Mouse (Mus musculus) adrenal gland (tissue): ENCODE measurements around the gene Phldb2.

ENCODE experiments used
- intact Hi-C: fragments of 180-260 bp; cut with DNase I; formaldehyde crosslinking; loops from one replicate; pipeline ENCODE4 v1.15.1; 2025

Gene Phldb2

DNA sequence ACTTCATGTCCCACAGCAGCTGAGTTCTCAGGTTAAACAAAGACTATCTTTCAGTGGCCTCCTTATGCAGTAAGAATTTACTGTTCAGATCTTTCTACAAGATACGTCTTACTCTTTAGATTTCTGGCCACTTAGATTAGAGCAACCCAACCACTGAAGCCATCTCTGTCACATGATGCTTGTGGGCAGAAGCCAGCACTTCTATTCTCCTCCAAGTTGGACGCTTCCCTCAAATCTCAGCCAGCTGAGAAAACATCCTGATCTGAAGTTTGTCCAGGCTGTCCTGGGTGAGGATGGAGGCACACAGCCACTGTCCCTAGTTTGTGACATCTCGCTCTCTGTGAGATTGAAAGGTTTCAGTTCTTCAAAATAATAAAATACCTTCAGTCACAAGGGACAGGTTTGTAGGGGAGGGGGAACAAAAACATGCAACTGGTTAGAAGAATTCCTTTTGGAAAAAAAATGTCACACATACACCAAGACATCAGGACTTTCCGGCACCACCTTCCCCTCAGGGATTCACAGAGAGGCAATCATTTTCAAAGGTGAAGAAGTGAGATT lies 3.1 kb upstream of the Phldb2 start:
- intact Hi-C loops: no loop called here

DNA sequence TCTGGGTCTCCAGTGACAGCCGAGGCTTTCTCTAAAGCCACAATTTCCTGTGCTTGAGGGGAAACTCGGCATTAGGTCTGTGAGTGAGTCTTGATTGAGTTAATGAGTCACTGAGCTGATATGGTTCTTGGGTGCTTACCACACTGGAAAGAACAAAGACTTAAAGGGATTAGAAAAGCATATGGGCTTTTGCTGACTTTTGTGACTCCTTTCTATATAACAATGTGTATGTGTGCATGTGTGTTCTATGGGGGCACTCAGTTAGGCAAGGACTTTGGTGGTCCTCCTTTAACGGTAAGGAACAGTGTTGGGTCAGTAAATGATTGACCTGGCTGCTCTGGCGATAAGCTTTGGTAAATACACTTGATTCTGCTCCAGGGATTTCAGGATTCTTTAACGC lies 897 bp downstream of the Phldb2 start:
- intact Hi-C loops: no loop called here

DNA sequence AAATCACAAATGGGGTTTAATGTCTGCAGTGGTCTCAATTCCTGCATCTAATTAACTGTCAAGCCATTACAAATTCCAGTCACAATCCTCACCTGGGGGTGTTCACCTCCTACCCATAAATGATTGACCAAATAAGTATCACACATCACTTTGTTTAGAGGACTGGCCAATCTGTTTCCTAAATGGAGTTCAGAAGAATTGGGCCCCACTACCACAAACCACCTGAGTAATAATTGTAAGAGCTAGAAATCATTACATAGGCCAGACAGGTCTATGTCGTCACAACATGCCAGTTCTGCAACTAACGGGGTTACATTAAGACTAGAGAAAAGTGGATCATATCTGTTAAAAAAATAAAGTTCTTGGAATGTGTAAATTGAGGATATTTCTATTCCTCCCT lies 1.4 kb downstream of the Phldb2 start:
- intact Hi-C loops: no loop called here

DNA sequence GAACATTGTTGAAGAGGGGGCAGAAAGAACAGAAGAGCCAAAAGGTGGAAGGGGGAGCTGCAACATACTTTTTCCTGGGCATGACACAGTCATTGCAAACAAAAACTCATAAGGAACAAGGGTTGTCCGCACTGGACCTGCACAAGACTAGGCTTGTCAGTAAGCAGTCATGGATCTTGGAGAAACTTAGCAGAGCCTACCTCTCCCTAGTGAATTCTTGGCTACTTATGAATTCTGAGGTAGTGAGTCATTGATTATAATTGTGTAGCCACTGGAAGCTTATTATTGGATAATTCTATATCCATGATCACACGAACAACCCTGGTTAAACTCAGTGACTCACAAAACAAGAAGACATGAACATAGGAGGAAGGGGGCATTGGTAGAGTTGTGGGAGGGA lies 7.1 kb downstream of the Phldb2 start:
- intact Hi-C loops: no loop called here

DNA sequence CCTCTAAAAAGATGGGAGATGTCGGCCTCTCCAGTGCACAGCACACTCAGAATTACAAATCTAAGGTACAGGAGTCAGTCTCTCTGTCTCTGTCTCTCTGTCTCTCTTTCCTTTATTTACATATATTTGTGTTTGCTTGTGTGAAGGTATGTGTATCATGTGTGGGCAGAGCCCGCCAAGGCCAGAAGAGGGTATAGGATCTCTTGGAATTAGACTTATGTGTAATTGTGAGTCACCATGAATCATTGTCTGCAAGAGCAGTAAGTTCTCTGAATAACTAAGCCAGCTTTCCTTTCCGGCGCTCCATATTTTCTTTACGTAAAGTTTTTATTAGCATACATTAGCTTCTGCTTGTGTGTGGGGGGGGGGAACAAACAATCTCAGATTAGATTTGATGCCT lies 7.7 kb downstream of the Phldb2 start:
- intact Hi-C loops: no loop called here

DNA sequence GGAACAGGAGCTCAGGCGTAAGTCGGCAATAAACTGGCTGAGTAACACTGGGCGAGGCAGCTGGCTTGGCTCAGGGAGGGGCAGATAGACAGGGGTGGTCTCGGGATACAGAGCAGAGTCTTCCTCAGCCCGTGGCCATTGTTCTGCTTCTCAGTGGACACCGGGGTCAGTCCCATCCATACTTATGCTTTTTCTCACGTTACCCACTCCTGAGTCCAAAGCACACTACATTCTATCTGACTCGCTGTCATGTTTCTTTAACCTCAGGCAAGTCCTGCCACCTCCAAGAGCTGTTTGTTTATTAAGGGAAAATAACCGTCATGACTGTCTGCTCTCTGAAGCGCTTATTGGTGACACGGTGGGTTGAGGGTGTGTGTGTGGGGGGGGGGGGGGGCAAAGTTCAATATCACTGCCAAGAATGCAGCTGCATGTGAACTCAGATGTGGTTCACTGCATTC lies 8.2 kb downstream of the Phldb2 start:
- intact Hi-C loops: no loop called here

DNA sequence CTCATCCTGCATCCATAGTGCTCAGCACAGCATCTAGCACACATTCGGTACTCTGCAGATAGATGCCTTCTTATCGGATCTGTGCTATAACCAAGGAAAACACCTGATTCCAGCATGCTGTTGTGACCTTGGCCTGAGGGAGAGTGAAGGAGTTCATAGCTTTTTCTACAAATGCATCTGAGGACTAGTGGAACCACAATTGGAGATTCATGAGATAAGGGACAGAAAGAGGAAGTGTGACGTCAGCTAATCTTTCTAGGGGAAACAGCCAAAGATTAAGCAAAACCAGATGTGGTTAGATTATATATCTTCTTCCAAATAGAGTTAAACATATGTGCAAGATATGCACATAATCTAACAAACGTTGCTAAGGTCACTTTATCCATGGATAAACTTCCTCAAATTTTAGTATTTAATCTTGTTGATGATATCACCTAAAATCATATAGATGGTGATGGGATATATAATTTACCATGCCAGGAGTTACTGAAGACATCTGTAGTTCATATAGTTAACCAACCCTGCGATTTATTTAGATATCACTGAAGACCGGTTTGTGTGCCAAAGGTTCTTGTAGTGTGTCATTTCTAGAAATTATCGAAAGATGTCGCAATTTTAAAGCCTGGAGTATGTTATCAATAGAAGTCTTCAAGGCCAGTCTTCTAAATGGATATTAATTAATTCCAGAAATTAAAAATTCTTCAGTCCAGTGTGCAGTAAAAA lies 11.1 kb downstream of the Phldb2 start:
- intact Hi-C loops: no loop called here

DNA sequence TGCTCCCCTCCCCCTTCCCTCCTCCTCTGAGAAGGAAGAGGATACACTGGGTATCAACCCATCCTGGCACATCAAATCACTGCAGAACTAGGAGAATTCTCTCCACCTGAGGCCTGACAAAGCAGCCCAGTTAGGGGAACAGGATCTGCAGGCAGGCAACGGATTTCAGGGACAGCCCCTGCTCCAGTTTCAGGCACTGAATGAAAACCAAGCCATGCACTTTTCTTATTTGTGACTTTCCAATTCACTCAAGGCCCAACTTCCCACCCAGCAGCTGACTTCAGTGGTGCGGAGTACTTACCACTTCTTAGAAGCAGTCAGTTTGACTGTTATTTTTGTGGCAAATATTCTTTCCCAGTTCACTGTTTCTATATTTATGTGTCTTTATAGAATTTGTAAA lies 12.7 kb downstream of the Phldb2 start:
- intact Hi-C loops: no loop called here

DNA sequence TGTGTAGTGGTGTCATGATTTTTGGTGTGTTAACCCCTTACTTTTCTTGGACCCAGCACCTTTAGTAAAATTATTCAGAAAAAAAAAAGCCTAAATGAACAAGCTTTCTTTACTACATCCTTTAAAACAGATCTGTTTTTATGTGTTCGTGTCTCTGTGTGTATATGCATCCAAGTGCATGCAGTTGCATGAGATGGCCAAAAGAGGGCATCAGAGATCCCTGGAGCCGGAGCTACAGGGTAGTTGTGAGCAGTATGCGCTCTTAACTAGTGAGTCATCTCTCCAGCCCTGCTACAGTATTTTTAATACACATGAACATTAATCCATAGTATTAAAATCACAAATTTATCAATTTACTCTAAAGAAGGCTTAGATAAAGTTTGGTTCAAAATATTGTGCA lies 14.0 kb downstream of the Phldb2 start:
- intact Hi-C loops: no loop called here

DNA sequence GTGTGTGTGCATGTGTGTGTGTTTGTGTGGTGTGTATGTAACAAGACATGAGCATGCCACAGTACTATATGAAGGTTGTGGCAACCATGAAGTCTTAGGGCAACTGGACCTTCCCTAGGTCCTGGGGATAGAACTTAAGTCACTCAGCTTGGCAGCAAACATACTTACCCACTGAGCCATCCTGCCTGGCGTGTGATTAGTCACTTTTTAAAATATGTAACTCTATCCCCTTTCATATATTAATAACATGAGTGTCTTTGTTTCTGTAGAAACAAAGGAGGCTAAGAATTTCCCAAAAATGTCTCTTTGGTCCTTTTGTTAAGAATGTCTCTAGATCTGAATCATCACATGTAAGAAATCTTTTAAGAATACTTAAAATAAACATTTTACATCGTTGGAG lies 16.0 kb downstream of the Phldb2 start:
- intact Hi-C loops: no loop called here

DNA sequence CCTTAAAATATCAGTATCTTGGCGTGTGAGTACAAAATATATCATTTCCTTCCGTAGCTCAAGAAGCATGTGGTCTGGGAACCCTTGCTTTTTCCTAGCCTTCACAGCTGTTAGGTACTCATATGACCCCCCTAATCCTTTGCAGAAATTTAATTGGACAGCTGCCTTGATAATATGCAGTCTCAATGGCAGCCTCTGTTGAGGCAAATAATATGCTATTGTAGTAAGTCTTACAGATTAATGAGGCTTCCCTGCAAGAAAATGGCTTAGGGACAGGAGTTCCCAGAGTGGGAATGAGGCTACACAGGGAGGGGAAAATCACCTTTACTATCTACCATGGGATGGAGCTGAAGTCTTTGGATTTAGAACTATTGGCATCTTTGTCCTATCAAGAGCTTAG lies 16.9 kb downstream of the Phldb2 start:
- intact Hi-C loops: no loop called here

DNA sequence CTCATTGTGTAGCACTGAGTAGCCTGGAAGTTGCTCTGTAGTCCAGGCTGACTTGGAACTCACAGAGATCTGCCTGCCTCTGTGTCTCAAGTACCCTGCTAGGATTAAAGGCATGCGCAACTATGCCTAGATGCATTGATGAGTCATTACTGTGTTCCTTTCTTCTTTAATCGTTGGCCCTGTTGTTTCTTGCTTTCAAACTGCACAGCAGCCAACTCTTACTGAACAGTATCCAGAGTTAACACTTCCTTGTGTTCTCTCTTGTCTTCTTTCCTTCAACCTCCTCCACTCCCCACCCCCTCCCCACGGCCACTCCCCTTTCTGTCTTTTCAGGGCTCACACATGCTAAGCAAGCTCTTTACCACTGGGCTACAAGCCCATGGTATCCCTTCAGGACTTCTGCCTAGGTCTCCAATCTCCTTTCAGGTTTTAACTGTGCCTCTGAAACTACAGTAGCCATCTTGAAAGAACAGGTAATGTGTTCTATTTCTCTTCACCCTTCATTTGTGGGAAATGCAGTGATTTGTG lies 17.4 kb downstream of the Phldb2 start:
- intact Hi-C loops: no loop called here

DNA sequence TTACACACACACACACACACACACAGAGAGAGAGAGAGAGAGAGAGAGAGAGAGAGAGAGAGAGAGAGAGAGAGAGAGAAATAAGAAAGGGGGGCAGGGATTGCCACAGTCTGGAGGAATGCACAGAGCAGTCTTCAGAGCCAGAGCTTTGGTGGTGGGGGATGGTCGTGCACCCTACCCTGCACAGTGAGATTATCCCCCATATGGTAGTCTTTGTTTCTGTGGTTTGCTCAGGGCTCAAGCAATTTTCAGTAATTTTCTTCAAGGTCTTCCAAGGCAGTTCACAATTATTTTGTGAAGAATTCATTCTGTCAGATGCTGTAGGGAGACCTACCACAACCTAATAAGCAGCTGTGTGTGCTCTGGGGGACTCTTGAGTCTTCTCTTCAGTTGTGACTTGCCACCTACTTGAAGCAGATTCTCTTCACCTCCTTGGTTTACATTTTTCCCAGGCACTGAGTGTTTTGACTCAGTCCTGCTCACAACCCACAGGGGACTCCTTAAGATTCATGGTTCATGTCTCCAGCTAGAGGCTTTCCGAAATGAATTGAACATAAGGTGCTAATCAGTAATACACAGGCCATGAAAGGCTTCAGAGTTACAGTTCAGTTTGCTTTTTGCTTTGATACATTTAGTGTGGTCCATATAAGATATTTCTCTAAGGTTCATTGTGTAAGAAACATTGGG lies 18.5 kb downstream of the Phldb2 start:
- intact Hi-C loops: no loop called here

DNA sequence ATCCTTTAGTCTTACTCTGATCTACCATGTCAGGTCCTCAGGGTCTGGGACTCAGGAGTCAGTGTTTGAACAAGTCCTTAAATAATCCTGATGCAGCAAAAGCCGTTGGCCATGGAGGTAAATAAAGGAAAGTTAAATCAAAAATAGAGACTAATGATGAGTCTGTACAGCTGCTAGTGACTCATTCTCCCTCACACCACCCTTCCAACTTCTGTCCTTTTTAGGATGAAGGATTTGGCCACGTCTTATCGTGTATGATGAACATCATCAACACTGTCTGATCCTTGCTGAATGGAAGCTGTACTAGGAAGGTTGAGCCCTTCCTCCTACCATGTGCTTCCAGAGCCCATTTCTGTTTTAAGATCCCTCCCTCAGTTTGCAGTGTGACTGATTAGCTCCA lies 23.1 kb downstream of the Phldb2 start:
- intact Hi-C loops: no loop called here

DNA sequence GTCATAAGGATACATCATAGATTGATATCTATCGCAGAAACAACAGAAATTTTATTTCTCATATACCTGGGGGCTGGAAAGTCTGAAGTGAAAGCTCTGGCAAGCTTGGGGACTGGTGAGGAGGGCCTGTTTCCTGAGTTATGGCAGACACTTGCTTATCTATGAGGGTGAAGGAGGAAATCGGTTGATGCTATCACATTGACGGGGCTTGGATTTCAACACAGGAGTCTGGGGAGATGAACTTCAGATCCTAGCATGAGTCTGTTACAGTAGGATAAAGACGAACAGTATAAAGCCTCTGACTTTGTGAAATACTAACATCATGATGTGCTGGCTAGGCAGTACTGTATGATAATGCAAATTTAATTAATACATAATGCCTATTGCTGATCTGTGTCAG lies 25.3 kb downstream of the Phldb2 start:
- intact Hi-C loops: no loop called here

DNA sequence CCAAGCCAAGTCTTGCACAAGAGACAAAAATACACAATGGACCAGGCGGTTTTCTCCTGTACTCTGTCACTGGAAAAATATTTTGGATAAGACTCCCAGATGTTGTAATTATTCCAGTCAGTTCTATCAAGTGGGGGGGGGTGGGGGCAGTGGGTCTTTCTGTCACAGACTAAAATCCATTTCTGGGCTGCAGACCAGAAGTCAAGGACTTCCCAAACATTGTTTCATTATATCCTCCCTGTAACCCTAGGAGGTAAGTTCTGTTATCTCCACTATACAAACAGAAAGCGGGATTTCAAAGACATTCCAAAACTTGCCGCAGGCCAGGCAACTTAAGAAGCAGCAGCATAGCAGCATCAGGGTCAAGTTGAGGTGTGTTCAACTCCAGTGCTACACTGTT lies 25.8 kb downstream of the Phldb2 start:
- intact Hi-C loops: no loop called here

DNA sequence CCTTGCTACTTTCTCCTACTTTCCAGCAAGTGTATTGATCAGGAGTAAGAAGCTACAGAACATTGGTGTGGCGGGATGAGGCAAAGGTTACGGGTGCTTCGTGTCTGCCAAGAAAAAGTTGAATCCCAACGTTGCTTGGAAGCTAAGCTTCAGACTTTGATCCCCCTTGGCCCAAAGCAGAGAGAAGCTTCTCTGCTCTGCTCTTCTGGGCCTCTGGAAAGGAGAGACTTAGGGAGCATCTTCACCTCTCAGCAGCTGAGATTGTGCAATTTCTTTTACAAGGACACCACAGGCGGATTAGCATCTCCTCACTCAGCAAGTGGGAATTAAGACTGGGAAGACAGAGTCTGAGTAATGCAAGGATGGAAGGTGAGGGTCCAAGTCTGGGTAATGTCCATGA lies 26.5 kb downstream of the Phldb2 start:
- intact Hi-C loops: no loop called here

DNA sequence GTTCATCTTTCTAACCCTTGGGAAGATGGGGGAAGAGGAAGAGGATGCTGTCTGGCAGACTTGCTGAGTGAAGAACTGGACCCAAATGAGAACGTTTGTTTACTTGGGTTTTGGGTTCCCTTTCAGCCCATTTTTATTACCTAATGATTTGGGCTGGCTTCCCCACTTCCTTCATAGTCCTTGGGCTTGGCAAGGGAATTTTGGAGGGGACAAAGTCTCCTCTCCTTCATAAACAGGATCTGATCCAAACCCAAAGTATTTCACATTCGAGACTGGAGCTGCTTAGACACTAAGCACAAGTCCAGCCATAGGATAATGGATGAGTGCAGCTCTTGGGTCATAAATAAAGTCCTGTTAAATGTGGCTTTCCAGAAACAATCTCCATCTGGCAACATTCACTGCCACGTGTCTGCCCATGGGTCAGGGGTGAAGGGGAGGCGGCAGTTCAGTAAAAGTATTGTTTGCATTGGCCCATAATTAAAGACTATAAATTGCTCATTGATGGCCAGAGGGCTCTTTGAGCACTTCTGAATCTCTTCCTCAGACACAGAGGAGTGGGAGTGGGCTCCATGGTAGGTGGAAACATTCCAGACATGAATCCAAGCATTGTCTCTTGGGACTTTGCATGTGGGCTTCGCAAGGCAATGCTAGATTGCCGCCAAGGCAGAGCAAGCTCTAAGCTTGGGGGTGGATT lies 29.5 kb downstream of the Phldb2 start:
- intact Hi-C loops: no loop called here

DNA sequence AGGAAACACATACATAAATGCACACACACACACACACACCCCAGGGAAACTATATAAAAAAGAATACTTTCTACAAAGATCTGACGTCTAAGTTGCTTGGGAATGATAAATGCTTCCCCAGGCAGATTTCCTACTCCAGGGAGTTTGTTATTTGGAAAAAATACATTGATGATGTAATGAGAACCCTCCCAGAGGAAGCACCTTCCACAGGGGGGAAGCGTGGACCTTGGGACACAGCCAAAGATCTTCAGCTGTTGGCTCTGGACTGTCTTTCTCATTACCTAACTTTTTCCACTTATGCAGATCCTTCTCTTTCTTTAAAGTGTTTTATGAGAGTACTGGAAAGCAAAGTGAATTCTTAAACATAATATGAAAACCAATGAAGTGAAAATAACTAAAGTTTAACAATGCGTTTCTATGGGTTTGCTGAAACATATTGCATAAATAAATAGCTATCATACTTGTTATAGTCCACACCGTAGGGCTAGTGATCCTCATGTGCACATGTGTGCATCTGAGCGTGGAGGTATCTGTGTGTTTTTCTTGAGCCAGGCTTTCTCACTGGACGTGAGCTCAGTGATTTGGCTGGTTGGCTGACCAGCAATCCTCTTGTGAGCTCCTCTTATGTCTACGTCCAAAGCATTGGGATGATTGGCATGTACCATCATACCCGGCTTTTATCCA lies 30.7 kb downstream of the Phldb2 start:
- intact Hi-C loops: no loop called here

DNA sequence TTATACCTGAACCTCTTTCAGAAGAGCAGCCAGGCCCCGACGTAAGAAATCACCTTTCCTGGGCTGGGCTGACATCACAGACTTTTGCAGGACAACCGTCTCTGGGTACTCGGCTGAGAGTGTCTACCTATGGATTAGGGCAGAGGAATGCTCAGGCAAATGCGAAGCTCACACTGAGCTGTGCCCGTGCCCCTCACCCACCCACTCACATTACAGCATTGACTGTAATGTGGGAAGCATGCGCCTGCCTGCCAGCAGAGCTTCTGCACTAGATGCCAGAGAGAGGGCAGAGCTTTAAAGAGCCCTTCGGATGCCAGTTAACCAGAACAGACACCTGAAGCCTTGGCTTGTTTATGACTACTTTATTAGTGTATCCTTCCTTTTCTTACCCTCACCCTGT lies 33.8 kb downstream of the Phldb2 start:
- intact Hi-C loops: no loop called here

DNA sequence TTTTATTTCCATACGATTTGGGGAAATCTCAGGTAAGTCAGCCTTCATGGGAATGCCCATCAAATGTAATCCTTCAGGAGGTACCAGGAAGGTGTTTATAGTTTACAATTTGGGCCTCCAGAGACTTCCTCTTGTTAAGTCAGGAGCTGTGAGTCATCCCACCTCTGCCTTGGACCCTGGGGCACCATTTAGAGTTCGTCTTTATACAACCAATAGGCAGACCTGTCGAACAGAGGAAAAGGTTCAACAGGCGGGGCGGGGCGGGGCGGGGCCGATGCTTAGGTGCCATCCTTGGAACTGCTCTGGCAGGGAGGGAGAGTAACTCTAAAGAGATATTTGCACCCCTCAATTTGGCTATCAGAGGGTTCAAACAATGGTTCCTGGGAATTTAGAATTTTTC lies 49.8 kb downstream of the Phldb2 start:
- intact Hi-C loops: no loop called here
